Mouse (Mus musculus) MEL (cell line): Measurements from ENCODE around the gene Prnd.

Experiments used
- CTCF ChIP-seq, 3 experiments: IDR thresholded peaks in 2 of 3; conservative IDR thresholded peaks in 1 of 3; 2 replicates each; pipeline ENCODE4 v1.5.1; 2011 to 2012; ENCODE audit warnings: low read length in 3 of 3, low read depth in 2 of 3, mild to moderate bottlenecking in 2 of 3, improper control_type of control experiment in 1 of 3, inconsistent platforms in 1 of 3, mixed read lengths in 1 of 3, moderate library complexity in 1 of 3; ENCODE audit not compliant: control insufficient read depth in 1 of 3, insufficient read depth in 1 of 3, poor library complexity in 1 of 3, severe bottlenecking in 1 of 3
- E2F4 ChIP-seq: IDR thresholded peaks from 2 replicates; pipeline ENCODE4 v1.6.1; 2011; ENCODE audit warnings: low read depth, low read length, improper control_type of control experiment, borderline replicate concordance
- EP300 ChIP-seq, 2 experiments: IDR thresholded peaks; 2 replicates each; pipeline ENCODE4 v1.6.1; 2011; ENCODE audit warnings: improper control_type of control experiment in 2 of 2, low read length in 2 of 2, low read depth in 1 of 2, mild to moderate bottlenecking in 1 of 2
- GATA1 ChIP-seq: IDR thresholded peaks from 2 replicates; pipeline ENCODE4 v1.6.1; 2011; ENCODE audit warnings: low read depth, low read length, improper control_type of control experiment
- KAT2A ChIP-seq: conservative IDR thresholded peaks from 2 replicates; pipeline ENCODE4 v1.6.1; 2012; ENCODE audit warnings: low read depth, low read length, improper control_type of control experiment, inconsistent platforms
- MAFK ChIP-seq: IDR thresholded peaks from 2 replicates; pipeline ENCODE4 v1.6.1; 2011; ENCODE audit warnings: low read depth, mild to moderate bottlenecking, low read length, improper control_type of control experiment, borderline replicate concordance
- POLR2A ChIP-seq, 2 experiments: IDR thresholded peaks; 2 replicates each; pipeline ENCODE4 v1.6.1; 2011 to 2012; ENCODE audit warnings: low read length in 2 of 2, mild to moderate bottlenecking in 2 of 2, control low read depth in 1 of 2, improper control_type of control experiment in 1 of 2, low read depth in 1 of 2, moderate library complexity in 1 of 2; ENCODE audit not compliant: control insufficient read depth in 1 of 2, insufficient read depth in 1 of 2, poor library complexity in 1 of 2
- SMC3 ChIP-seq: IDR thresholded peaks from 2 replicates; pipeline ENCODE4 v1.6.1; 2011; ENCODE audit warnings: low read depth, low read length, improper control_type of control experiment
- UBTF ChIP-seq: IDR thresholded peaks from 2 replicates; pipeline ENCODE4 v1.6.1; 2012; ENCODE audit warnings: low read depth, mild to moderate bottlenecking, inconsistent platforms, low read length, improper control_type of control experiment, moderate library complexity, borderline replicate concordance; ENCODE audit not compliant: insufficient read depth
- ZMIZ1 ChIP-seq: IDR thresholded peaks from 2 replicates; pipeline ENCODE4 v1.6.1; 2012; ENCODE audit warnings: low read depth, mild to moderate bottlenecking, inconsistent platforms, low read length, improper control_type of control experiment, moderate library complexity

DNA sequence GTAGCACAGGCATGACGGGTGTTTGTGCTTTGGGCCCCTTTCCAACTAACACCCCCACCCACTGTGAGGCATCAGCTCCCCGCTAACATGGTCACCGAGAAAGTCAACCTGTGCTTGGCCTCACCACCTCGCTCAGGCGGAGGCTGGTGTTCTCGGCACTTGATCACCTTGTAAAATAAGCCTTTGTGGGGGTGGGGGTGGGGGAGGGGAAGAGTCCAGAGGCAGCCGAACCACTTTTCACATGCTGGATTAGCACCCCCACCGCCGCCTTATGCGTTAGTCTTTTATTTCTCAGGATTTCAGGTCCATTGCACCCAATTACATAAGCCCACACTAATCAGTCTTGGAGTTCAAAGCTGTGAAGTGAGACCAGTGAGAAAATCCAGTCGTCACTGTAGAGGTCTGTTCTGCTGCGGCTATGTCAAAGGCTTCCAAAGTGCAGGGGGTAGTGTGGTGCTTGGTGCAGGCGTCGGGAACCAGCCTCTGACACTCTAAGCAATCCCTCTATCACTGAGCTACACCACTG is 43.0 kb downstream of the Prnd start:
- TF ChIP-seq MAFK (no peak), CTCF (IDR thresholded peaks at IDR 0.05 in 2 of 3, conservative IDR thresholded peaks at IDR 0.05 in 1 of 3; ENCODE audit: control insufficient read depth in 1 of 3, insufficient read depth in 1 of 3, low read depth in 2 of 3, low read length in 3 of 3, poor library complexity in 1 of 3, severe bottlenecking in 1 of 3) (no peak), EP300 (IDR thresholded peaks at IDR 0.05; ENCODE audit: low read depth in 1 of 2, low read length in 2 of 2) (no peak), POLR2A (IDR thresholded peaks at IDR 0.05; ENCODE audit: control insufficient read depth in 1 of 2, insufficient read depth in 1 of 2, low read depth in 1 of 2, low read length in 2 of 2, poor library complexity in 1 of 2) (no peak), GATA1 (no peak), E2F4 (no peak), UBTF (no peak), SMC3 (no peak), KAT2A (no peak), ZMIZ1 (no peak)
